In the genomic region with DNA sequence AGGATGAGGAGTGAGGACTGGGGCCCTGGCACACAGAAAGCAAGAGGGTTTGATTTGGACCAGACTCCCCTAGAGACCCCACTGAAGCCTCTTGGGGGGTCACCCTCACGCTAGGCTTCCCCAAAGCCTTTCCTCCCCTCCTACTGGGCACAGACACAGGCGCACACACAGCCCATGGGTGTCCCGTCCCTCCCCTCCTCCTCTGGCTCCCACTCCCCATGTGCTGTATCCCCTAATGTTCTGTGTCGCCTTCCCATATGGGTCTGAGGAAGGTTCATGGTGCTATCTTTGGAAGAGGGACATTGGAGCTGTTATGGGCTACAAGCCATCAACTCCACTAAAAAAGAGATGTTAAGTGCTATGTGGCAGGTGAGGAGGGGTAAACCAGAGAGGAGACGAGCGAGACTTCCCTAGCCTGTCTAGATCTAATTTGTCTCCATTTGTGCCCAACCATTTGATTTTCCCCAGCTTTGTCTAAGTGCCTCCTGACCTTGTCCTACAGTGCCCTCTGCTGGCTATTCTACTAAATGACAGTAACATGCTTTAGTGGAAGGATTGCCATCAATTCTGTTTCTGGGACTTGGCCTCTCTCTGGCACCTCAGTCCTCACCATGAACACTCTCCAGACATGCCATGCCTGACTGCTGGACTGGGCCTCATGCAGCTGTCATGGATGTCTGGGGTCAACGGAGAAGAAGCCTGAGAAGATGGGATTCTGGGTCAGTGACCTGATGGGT, we compare ENCODE assay signal across 9 mouse cellular contexts. TPM values are rescaled to one million over a fixed set of nuclear protein-coding genes. Genes with fewer than 3 reads are reported as not detected.
DNase-seq lines count a peak whose midpoint lies in the region; ATAC-seq lines count a peak whose summit lies in the region.
"Had no signal": no experiment of that assay in that cellular context is flagged by ENCODE, and none has a peak within 500 bp of the region (broad histone marks: within the 10 kb centered on the region; RNA-seq: fewer than 3 reads in every experiment).

No protein-coding gene starts in this region.

- no peak overlapping the region for H3K4me3 ChIP-seq in heart, embryonic 13.5 days
- no peak overlapping the region for H3K4me3 ChIP-seq in liver, embryonic 12.5 days
- H3K4me3 ChIP-seq: erythroblast, embryonic 14.5 days had no signal

- 0 out of 2 replicates have a peak overlapping the region, but pooled peaks have one; percentile 17 for H3K9ac ChIP-seq in heart, embryonic 13.5 days
- H3K9ac ChIP-seq in liver, embryonic 12.5 days = 0 out of 2 replicates have a peak overlapping the region, but pooled peaks have one; percentile 1

- 26% methylated on average over 7 of the region's 7 CpGs for WGBS in heart, embryonic 13.5 days
- WGBS in liver, embryonic 12.5 days (ENCODE audit: insufficient replicate concordance) = 42% methylated on average over 7 of the region's 7 CpGs

- ATAC-seq in heart, embryonic 13.5 days (ENCODE audit: extremely low read depth, insufficient number of reproducible peaks, low FRiP score, low TSS enrichment) = no peak
- peak; percentile 36 for ATAC-seq in liver, embryonic 12.5 days

- peaks cover 5% of the 10 kb centered on the region; the same call in 1 of the 2 replicates for H3K4me1 ChIP-seq in heart, embryonic 13.5 days
- peaks cover 62% of the 10 kb centered on the region for H3K4me1 ChIP-seq in liver, embryonic 12.5 days

- H3K9me3 ChIP-seq in heart, embryonic 13.5 days = no peaks in the 10 kb centered on the region
- no peaks in the 10 kb centered on the region for H3K9me3 ChIP-seq in liver, embryonic 12.5 days (replicated peaks)

- DNase-seq in B cell, adult 2 months = peak; percentile 79 to 83
- DNase-seq in adrenal gland, adult (ENCODE audit: inconsistent age in 2 of 2, low spot score in 1 of 2) = peak; percentile 55 to 90
- peak; percentile 85 for DNase-seq in embryo, embryonic 11 days
- DNase-seq in kidney, postnatal 14 days = peak; percentile 77
- DNase-seq in naive thymus-derived CD4-positive, alpha-beta T cell, adult 2 months (ENCODE audit: low read depth) = peak; percentile 91
- DNase-seq in telencephalon, adult 2 months (ENCODE audit: low read depth, low spot score) = peak; percentile 62

- H3K36me3 ChIP-seq in heart, embryonic 13.5 days = no peaks in the 10 kb centered on the region
- H3K36me3 ChIP-seq in liver, embryonic 12.5 days = no peaks in the 10 kb centered on the region

- 0 out of 2 replicates have a peak, but pooled peaks cover 4% of the 10 kb centered on the region for H3K27me3 ChIP-seq in heart, embryonic 13.5 days (replicated peaks)
- H3K27me3 ChIP-seq in liver, embryonic 12.5 days (replicated peaks) = peaks cover 5% of the 10 kb centered on the region; the same call in 1 of the 2 replicates

- H3K4me2 ChIP-seq in heart, embryonic 13.5 days = peak overlapping the region; percentile 15; the same call in 1 of the 2 replicates
- no peak overlapping the region for H3K4me2 ChIP-seq in liver, embryonic 12.5 days

- H3K27ac ChIP-seq in heart, embryonic 13.5 days (replicated peaks) = no peak overlapping the region
- peak overlapping the region; percentile 50 for H3K27ac ChIP-seq in liver, embryonic 12.5 days

RNA-seq across cellular contexts. Expression of gene Ckap2l, which starts 38.4 kb away (rescaled TPM):
- polyA plus RNA-seq in heart, embryonic 13.5 days (2015; fragmentation: Nextera tagmentation; extraction: Ambion mirVana) = 40.0 and 40.4 TPM in 2 replicates
- polyA plus RNA-seq in liver, embryonic 12.5 days (2016; fragmentation: Nextera tagmentation; extraction: Ambion mirVana) = 31.6 and 36.3 TPM in 2 replicates

RNA-seq across cellular contexts. Expression of gene Il1a, which starts 51.1 kb away (rescaled TPM):
- polyA plus RNA-seq in heart, embryonic 13.5 days (2015; fragmentation: Nextera tagmentation; extraction: Ambion mirVana) = 0.13 and 0.39 TPM in 2 replicates
- polyA plus RNA-seq in liver, embryonic 12.5 days (2016; fragmentation: Nextera tagmentation; extraction: Ambion mirVana) = 2.8 and 3.7 TPM in 2 replicates
- polyA plus RNA-seq: erythroblast, embryonic 14.5 days had no signal
